Mouse (Mus musculus): ENCODE measurements around the gene Gm11020. TPM values are rescaled to one million over a fixed set of nuclear protein-coding genes. Genes with fewer than 3 reads are reported as not detected.

The Gm11020 gene
- total RNA-seq, 2 experiments from 2014 or later: not detected

- DNase-seq (ENCODE audit: low spot score): no peak
Observed at GRCm38 (mm10) chr8:104341678-104342077, 20.3 kb downstream of the Gm11020 start.

DNA sequence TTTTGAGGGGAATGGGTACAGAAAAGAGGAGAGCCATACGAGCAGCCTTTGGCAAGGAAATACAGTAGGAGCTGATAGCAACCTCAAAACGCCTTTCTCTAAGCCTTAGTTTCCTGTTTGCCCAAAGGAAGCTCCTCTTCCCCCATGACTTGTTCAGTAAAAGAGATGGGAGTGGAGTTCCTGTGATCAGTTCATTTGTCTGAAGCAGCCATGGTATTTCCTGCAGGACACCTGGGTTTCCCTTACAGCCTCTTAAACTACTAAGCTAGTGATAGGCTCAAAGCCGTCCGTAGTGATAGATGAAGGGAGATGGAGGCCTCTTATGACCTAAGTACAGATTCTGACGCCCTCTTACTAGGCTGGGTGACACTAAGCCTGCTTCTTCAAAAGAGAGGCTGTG, 21.1 kb downstream of the Gm11020 start:
- DNase-seq (ENCODE audit: low spot score): no peak

- DNase-seq (ENCODE audit: low spot score): peak; percentile 86
Observed at GRCm38 (mm10) chr8:104343957-104344356, 22.6 kb downstream of the Gm11020 start.

DNA sequence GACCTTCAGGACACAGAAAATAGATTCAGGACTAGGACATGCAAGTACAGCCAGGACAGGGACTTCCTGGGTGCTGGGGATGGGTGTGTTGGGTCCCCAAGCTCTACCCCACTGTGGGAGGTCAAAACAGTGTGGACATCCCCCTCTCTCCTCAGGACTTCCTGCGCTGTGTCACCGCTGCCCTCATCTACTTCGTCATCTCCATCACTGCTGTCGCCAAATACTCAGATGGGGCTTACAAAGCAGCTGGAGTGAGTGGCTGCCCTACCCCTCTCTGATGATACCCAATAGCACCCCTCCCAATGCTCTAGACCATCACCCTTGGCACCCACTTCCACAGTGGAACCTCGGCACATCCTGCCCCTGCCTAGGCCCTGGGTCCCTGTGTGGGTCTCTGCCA, 23.3 kb downstream of the Gm11020 start:
- no peak for DNase-seq (ENCODE audit: low spot score)

DNA sequence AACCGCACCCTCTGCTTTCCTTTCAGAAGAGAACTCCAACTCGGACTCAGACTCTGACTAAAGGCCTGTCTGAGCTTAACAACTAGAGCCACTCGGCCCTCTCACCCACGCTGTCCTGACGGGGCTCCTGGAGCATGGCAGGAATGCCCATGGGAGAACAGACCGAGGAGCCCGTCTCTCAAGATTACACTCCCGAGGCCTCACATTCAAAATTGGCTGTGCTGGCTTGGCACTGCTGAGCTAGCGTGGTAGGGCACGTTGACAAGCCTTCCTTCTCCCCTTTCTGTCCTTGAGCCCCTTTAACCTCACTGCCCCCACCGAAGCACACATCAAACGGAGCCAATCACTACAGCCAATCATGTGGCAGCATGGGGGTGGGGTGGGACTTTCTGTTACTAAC, 25.3 kb downstream of the Gm11020 start:
- DNase-seq (ENCODE audit: low spot score): no peak

DNA sequence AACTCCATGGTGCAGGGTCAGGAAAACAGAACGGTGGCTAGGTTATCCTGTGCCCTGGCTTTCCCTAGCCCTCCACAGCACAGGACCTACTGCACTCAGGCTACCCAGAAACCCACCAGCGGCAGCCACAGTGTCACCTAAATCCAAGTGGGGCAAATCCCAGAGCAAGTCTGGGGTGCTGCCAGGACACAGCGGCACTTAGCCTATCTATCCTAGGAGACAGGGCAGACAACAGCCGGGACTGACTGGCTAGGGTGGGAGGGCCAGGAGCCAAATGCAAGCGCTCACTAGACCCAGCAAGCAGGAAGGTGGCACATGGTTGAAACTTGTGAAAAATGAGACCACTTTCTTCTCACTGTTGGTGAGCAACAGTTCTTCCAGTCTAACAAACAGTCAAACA, 27.6 kb downstream of the Gm11020 start:
- DNase-seq (ENCODE audit: low spot score): no peak

DNA sequence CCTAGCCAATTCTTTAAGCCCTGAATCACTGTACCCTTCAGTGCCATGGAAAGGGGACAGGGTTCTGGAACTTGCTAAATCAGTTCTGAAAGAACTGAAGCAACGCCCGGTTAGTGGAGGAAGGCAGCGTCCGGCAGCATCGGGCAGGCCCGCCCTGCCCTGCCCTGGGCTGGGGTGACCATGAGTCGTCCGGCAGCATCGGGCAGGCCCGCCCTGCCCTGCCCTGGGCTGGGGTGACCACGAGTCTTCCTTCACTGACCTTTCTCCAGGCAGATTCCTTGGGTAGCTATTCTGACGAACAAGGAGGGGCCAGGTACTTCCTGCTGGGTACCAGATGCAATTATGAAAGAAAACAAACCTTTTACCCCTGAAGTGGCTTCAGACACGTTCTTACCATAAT, 28.7 kb downstream of the Gm11020 start:
- no peak for DNase-seq (ENCODE audit: low spot score)

GRCm38 (mm10) chr8:104353186-104353585, 31.8 kb downstream of the Gm11020 start:
- DNase-seq (ENCODE audit: low spot score): no peak

DNA sequence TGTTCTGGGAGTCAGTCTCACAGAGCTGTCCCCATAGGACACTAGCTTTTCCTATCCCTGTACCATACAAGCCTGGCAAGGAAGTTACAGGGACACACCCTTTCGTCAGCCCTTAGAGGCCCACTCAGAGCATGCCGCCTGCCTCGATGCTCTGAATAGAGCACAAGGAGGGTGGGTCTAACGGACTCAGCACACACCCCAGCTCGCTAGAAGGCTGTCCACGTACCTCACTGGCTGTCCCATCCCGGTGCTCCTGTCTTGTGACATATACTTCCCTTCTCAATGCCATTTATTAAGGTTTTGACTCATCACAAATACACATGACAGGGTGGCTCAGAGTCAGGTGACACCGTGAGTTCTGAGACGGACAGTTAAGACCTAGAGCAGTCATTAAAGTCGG, 33.1 kb downstream of the Gm11020 start:
- DNase-seq (ENCODE audit: low spot score): no peak

DNA sequence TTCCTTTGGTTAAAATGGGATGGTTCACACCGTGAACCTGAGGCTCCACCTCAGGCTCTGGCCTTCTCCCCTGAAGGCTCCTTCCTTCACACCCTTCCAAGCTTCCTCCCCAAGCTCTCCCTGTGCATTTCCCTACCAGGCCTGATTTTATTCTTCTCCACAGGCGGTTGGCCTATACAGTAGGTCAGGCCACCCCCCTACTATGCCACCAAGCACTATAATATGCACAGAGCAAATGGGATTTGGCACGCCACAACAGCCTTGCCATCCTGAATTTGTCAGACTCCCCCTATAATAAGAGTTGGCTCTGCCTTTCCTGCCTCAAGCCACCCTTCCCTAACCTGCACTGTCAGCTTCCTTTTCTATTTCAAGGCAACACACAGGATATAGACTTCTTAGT, 37.3 kb downstream of the Gm11020 start:
- no peak for DNase-seq (ENCODE audit: low spot score)

DNA sequence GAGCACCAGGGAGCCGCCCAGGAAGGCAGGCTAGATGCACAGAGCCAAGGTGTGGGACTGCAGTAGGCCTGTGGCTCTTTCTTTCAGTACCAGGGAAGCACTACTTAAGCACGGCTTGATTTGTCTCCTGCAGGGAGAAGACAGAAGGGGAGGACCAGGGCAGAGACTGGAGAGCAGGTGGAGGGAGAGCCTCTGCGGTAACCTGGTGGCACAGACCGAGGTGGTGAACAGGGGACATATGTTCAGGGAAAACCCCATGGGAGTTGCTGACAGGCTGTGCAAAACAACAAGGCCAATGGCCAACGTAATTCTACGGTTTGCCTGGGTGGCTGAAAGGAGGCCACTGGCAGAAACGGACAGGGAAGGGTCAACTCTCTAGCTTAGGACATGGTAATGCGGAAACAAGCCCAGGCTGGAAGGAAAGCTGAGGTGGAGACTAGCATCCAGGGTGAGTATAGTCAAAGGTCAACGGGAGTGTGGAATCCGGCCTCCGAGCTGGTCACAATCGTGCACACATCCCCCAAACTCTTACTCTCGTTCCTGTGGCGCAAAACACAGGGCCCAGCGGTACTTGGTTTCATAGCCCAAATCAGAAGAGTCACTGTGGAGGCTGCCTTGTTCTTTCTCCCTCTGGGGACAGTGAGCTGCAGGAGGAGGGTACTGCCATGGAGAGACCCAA, 38.5 kb downstream of the Gm11020 start:
- DNase-seq (ENCODE audit: low spot score): no peak

GRCm38 (mm10) chr8:104365695-104366094, 44.3 kb downstream of the Gm11020 start:
- no peak for DNase-seq (ENCODE audit: low spot score)

- DNase-seq (ENCODE audit: low spot score): no peak
Observed at GRCm38 (mm10) chr8:104367398-104367797, 46.0 kb downstream of the Gm11020 start.

DNA sequence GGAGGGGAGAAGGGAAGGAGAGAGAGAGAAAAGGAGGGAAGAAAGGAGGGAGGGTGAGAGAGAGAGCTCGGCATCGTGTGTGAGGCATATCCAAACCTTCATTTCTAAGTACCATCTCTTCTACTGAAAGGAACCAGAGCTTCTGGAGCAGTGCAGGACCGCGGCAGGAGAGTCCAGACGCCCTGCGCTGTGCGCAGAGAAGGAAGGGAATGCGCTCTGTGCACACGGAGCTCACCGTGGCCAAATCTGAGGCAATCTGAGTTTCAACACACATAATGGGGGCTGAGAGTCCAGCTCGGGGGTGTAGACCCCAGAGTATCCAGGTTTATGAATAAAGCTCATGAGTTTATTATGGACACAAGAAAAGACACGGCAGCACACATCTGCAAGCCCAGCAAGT, 48.2 kb downstream of the Gm11020 start:
- DNase-seq (ENCODE audit: low spot score): no peak

- peak; percentile 21 for DNase-seq (ENCODE audit: low spot score)
Observed at GRCm38 (mm10) chr8:104370071-104370470, 48.7 kb downstream of the Gm11020 start.

GRCm38 (mm10) chr8:104371121-104371520, 49.8 kb downstream of the Gm11020 start:
- DNase-seq (ENCODE audit: low spot score): no peak

Other genes with a start within 250 kb of the Gm11020 start
- gene Cdh5, start 219.9 kb upstream of the Gm11020 start, total RNA-seq (2021): 10 to 100 TPM; 33.7 to 40.2 TPM
- under 1 TPM; 0.25 to 0.59 TPM for gene Bean1, start 151.1 kb upstream of the Gm11020 start, total RNA-seq (2021)
- gene Tk2, start 73.0 kb upstream of the Gm11020 start, total RNA-seq (2021): 1 to 10 TPM; 4.0 to 4.1 TPM
- gene Cklf, start 70.7 kb upstream of the Gm11020 start, total RNA-seq (2021): 1 to 10 TPM in 1 of 2 experiments, under 1 TPM in 1; 0.74 to 2.3 TPM
- not detected for gene Cmtm2a, start 28.4 kb upstream of the Gm11020 start, total RNA-seq (2021)
- gene Gm45711, start 11.5 kb upstream of the Gm11020 start, total RNA-seq (2021): not detected
- not detected for gene Cmtm1, start 11.4 kb upstream of the Gm11020 start, total RNA-seq (2021)
- gene Cmtm2b, start 663 bp downstream of the Gm11020 start, total RNA-seq (2021): not detected
- gene Cmtm3, start 17.8 kb downstream of the Gm11020 start, total RNA-seq (2021): 1 to 10 TPM; 3.2 to 7.2 TPM
- gene Cmtm4, start 74.2 kb downstream of the Gm11020 start, total RNA-seq (2021): 1 to 10 TPM; 4.4 to 5.4 TPM
- 100 to 1,000 TPM in 1 of 2 experiments, 10 to 100 TPM in 1; 98.9 to 104 TPM for gene Dync1li2, start 121.5 kb downstream of the Gm11020 start, total RNA-seq (2021)
- not detected for gene Terb1, start 188.3 kb downstream of the Gm11020 start, total RNA-seq (2021)
- gene Nae1, start 213.1 kb downstream of the Gm11020 start, total RNA-seq (2021): 10 to 100 TPM; 22.4 to 24.3 TPM
- 1 to 10 TPM in 1 of 2 experiments, under 1 TPM in 1; 0.82 to 1.1 TPM for gene Car7, start 213.1 kb downstream of the Gm11020 start, total RNA-seq (2021)

Data from gastrocnemius, adult 18-20 months (tissue).